In genomic region chr4:155306356-155307242, GRCm38 (mm10) we compare ENCODE assay signal across 10 mouse cellular contexts. TPM values are rescaled to one million over a fixed set of nuclear protein-coding genes. Genes with fewer than 3 reads are reported as not detected.
DNase-seq lines count a peak whose midpoint lies in the region; ATAC-seq lines count a peak whose summit lies in the region.
"Had no signal": no experiment of that assay in that cellular context is flagged by ENCODE, and none has a peak within 500 bp of the region (broad histone marks: within the 10 kb centered on the region; RNA-seq: fewer than 3 reads in every experiment).

No protein-coding gene starts in this region.

- H3K36me3 ChIP-seq in hindbrain, embryonic 10.5 days, result no peaks in the 10 kb centered on the region
- H3K36me3 ChIP-seq in hindbrain, embryonic 16.5 days (ENCODE audit: control insufficient read depth, insufficient read depth, low read length), result no peaks in the 10 kb centered on the region
- no peaks in the 10 kb centered on the region for H3K36me3 ChIP-seq in forebrain, embryonic 16.5 days (ENCODE audit: control insufficient read depth, insufficient read depth)
- no peaks in the 10 kb centered on the region for H3K36me3 ChIP-seq in midbrain, embryonic 15.5 days (replicated peaks)

- no peaks in the 10 kb centered on the region for H3K9me3 ChIP-seq in hindbrain, embryonic 10.5 days
- H3K9me3 ChIP-seq in hindbrain, embryonic 16.5 days (ENCODE audit: control insufficient read depth, low read length), result no peaks in the 10 kb centered on the region
- no peaks in the 10 kb centered on the region for H3K9me3 ChIP-seq in forebrain, embryonic 16.5 days (ENCODE audit: control insufficient read depth, low read length)
- no peaks in the 10 kb centered on the region for H3K9me3 ChIP-seq in midbrain, embryonic 15.5 days

- DNase-seq in hindbrain, embryonic 10.5 days (ENCODE audit: low spot score), result no peak
- peak; percentile 17 to 23 for DNase-seq in CD8-positive naive resting alpha-beta T cell, adult 2 months (ENCODE audit: low read depth in 2 of 2, low spot score in 2 of 2)
- no peak for DNase-seq in lung, adult 18-20 months
- no peak for DNase-seq in kidney, postnatal 10 days
- DNase-seq in ovary, postnatal 10 days (ENCODE audit: low spot score), result no peak
- DNase-seq: kidney, postnatal 36 days; lung, adult 2 months had no signal

- ATAC-seq in hindbrain, embryonic 16.5 days, result no peak
- no peak for ATAC-seq in forebrain, embryonic 16.5 days
- ATAC-seq in midbrain, embryonic 15.5 days (replicated peaks), result no peak

- no peak overlapping the region for H3K4me2 ChIP-seq in hindbrain, embryonic 16.5 days (ENCODE audit: low read length)
- no peak overlapping the region for H3K4me2 ChIP-seq in forebrain, embryonic 16.5 days (ENCODE audit: low read length)
- no peak overlapping the region for H3K4me2 ChIP-seq in midbrain, embryonic 15.5 days

- H3K27ac ChIP-seq in hindbrain, embryonic 10.5 days, result peak overlapping the region; percentile 40; the same call in 1 of the 2 replicates
- H3K27ac ChIP-seq in hindbrain, embryonic 16.5 days (ENCODE audit: low read depth, low read length), result no peak overlapping the region
- peak overlapping the region; percentile 93 for H3K27ac ChIP-seq in forebrain, embryonic 16.5 days (ENCODE audit: low read length)
- H3K27ac ChIP-seq in midbrain, embryonic 15.5 days, result peak overlapping the region; percentile 81

- H3K4me3 ChIP-seq in hindbrain, embryonic 10.5 days, result no peak overlapping the region
- no peak overlapping the region for H3K4me3 ChIP-seq in hindbrain, embryonic 16.5 days (ENCODE audit: low read length)
- H3K4me3 ChIP-seq in forebrain, embryonic 16.5 days (replicated peaks; ENCODE audit: low read length), result no peak overlapping the region
- H3K4me3 ChIP-seq in midbrain, embryonic 15.5 days, result no peak overlapping the region

- 72% methylated on average over 24 of the region's 24 CpGs for WGBS in hindbrain, embryonic 10.5 days
- WGBS in hindbrain, embryonic 16.5 days, result 71% methylated on average over 24 of the region's 24 CpGs
- WGBS in forebrain, embryonic 16.5 days, result 61% methylated on average over 24 of the region's 24 CpGs
- 71% methylated on average over 24 of the region's 24 CpGs for WGBS in midbrain, embryonic 15.5 days

- H3K9ac ChIP-seq in hindbrain, embryonic 16.5 days (ENCODE audit: low read depth, low read length), result no peak overlapping the region
- H3K9ac ChIP-seq in forebrain, embryonic 16.5 days (replicated peaks; ENCODE audit: low read depth, low read length), result no peak overlapping the region
- no peak overlapping the region for H3K9ac ChIP-seq in midbrain, embryonic 15.5 days

- H3K4me1 ChIP-seq in hindbrain, embryonic 10.5 days (replicated peaks), result peaks cover 40% of the 10 kb centered on the region
- H3K4me1 ChIP-seq in hindbrain, embryonic 16.5 days (ENCODE audit: control insufficient read depth, insufficient read depth, low read depth, low read length), result peaks cover 39% of the 10 kb centered on the region
- H3K4me1 ChIP-seq in forebrain, embryonic 16.5 days (replicated peaks; ENCODE audit: control insufficient read depth, insufficient read depth, low read length), result peaks cover 43% of the 10 kb centered on the region
- H3K4me1 ChIP-seq in midbrain, embryonic 15.5 days, result peaks cover 50% of the 10 kb centered on the region

- H3K27me3 ChIP-seq in hindbrain, embryonic 10.5 days (ENCODE audit: insufficient read depth, poor library complexity, severe bottlenecking), result peaks cover 10% of the 10 kb centered on the region; the same call in 1 of the 2 replicates
- no peaks in the 10 kb centered on the region for H3K27me3 ChIP-seq in hindbrain, embryonic 16.5 days (replicated peaks; ENCODE audit: control insufficient read depth, insufficient read depth, low read length)
- H3K27me3 ChIP-seq in forebrain, embryonic 16.5 days (replicated peaks; ENCODE audit: control insufficient read depth, insufficient read depth, low read length), result no peaks in the 10 kb centered on the region
- H3K27me3 ChIP-seq in midbrain, embryonic 15.5 days (replicated peaks), result no peaks in the 10 kb centered on the region

RNA-seq across cellular contexts. Expression of gene Prkcz, which starts 54.6 kb away (rescaled TPM):
- polyA plus RNA-seq in hindbrain, embryonic 10.5 days (2016; fragmentation: Nextera tagmentation; extraction: Ambion mirVana), result 14.9 and 19.3 TPM in 2 replicates
- polyA plus RNA-seq in hindbrain, embryonic 16.5 days (2015; fragmentation: Nextera tagmentation; extraction: Ambion mirVana), result 93.2 and 93.9 TPM in 2 replicates
- 68.9 and 86.5 TPM in 2 replicates for polyA plus RNA-seq in forebrain, embryonic 16.5 days (2015; fragmentation: Nextera tagmentation; extraction: Ambion mirVana)
- 86.9 and 95.6 TPM in 2 replicates for polyA plus RNA-seq in midbrain, embryonic 15.5 days (2015; fragmentation: Nextera tagmentation; extraction: Ambion mirVana)

RNA-seq across cellular contexts. Expression of gene Faap20, which starts 57.0 kb away (rescaled TPM):
- 115 and 118 TPM in 2 replicates for polyA plus RNA-seq in hindbrain, embryonic 10.5 days (2016; fragmentation: Nextera tagmentation; extraction: Ambion mirVana)
- 72.1 and 72.5 TPM in 2 replicates for polyA plus RNA-seq in hindbrain, embryonic 16.5 days (2015; fragmentation: Nextera tagmentation; extraction: Ambion mirVana)
- polyA plus RNA-seq in forebrain, embryonic 16.5 days (2015; fragmentation: Nextera tagmentation; extraction: Ambion mirVana), result 79.4 and 84.0 TPM in 2 replicates
- polyA plus RNA-seq in midbrain, embryonic 15.5 days (2015; fragmentation: Nextera tagmentation; extraction: Ambion mirVana), result 78.5 and 87.4 TPM in 2 replicates

Comparison
In these comparisons a context has a peak if more than half of its experiments do, and no peak if none do; other contexts are left out.
1. DNase-seq: peak in CD8-positive naive resting alpha-beta T cell, adult 2 months (2 of 2); none in hindbrain, embryonic 10.5 days (single experiment), lung, adult 18-20 months (0 of 2), kidney, postnatal 10 days (single experiment) and ovary, postnatal 10 days (single experiment).